In the genomic region with DNA sequence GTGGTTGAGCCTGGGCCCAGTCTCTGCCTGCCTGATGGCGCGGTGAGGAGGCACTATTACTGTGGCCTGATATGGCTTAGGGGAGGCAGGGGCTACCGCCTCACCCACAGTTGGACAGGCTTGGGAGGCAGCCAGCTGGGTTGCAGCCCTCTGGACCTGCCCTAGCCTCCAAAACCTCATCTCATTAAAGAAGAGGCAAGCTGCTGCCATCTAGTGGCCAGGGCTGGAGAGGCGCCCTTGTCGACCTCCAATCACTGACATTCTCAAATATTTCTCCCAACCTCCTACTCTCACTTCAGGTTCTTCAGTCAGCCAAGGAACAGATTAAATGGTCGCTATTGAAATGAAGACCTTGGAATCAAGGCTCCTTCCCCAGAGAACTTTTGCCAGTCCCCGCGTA, we compare ENCODE assay signal across 8 mouse cellular contexts. TPM values are rescaled to one million over a fixed set of nuclear protein-coding genes. Genes with fewer than 3 reads are reported as not detected.
DNase-seq lines count a peak whose midpoint lies in the region; ATAC-seq and TF ChIP-seq lines count a peak whose summit lies in the region.

No protein-coding gene starts in this region.

- H3K4me1 ChIP-seq in hindbrain, postnatal 0 days (ENCODE audit: insufficient read depth, low read length): peaks cover 21% of the 10 kb centered on the region

- no peaks in the 10 kb centered on the region for H3K36me3 ChIP-seq in hindbrain, postnatal 0 days (ENCODE audit: insufficient read depth, low read length)

- no peak overlapping the region for H3K4me2 ChIP-seq in hindbrain, postnatal 0 days (ENCODE audit: low read depth, low read length)

- WGBS in hindbrain, postnatal 0 days: 10% methylated on average over 8 of the region's 8 CpGs

- no peaks in the 10 kb centered on the region for H3K9me3 ChIP-seq in hindbrain, postnatal 0 days (ENCODE audit: low read length)

- intact Hi-C loops in gastrocnemius, adult 2 months (cut with DNase I): loop anchor here (5.0 kb wide), 3 partner anchors 83 to 308 kb away; partner anchors contain the start of gene Snx11
- intact Hi-C loops in left cerebral cortex, postnatal 25 days (cut with DNase I): loop anchor here (2.0 to 5.0 kb wide), 4 partner anchors 36 to 308 kb away; partner anchors contain the start of gene Cbx1

- peak; percentile 43 for ATAC-seq in hindbrain, postnatal 0 days
- ATAC-seq in megakaryocyte-erythroid progenitor cell, adult 5-6 weeks (replicated peaks; ENCODE audit: low FRiP score, low TSS enrichment, poor library complexity, severe bottlenecking): peak; percentile 61

- peak overlapping the region; percentile 34; the same call in 1 of the 2 replicates for H3K4me3 ChIP-seq in gastrocnemius, adult 2 months
- H3K4me3 ChIP-seq in hindbrain, postnatal 0 days (ENCODE audit: low read length): no peak overlapping the region

- no peak overlapping the region for H3K9ac ChIP-seq in hindbrain, postnatal 0 days (replicated peaks; ENCODE audit: low read length)

- H3K27ac ChIP-seq in gastrocnemius, adult 2 months: peak overlapping the region; percentile 92
- H3K27ac ChIP-seq in hindbrain, postnatal 0 days: peak overlapping the region; percentile 34; the same call in 1 of the 2 replicates

- TF ChIP-seq CTCF in gastrocnemius, adult 2 months (IDR thresholded peaks at IDR 0.05): peak; percentile 93
- peak; percentile 94 for TF ChIP-seq CTCF in hindbrain, postnatal 0 days (IDR thresholded peaks at IDR 0.05; ENCODE audit: low read depth)

- no peaks in the 10 kb centered on the region for H3K27me3 ChIP-seq in hindbrain, postnatal 0 days (ENCODE audit: insufficient read depth, low read length)

- peak; percentile 78 to 91 for DNase-seq in adrenal gland, adult (ENCODE audit: inconsistent age in 2 of 2, low spot score in 1 of 2)
- DNase-seq in cerebellum, postnatal 14 days: peak; percentile 96 to 99
- peak; percentile 95 for DNase-seq in gastrocnemius, adult 2 months
- peak; percentile 92 for DNase-seq in hindbrain, postnatal 0 days (ENCODE audit: low spot score)
- DNase-seq in left cerebral cortex, postnatal 25 days (ENCODE audit: low spot score in 2 of 2): peak; percentile 58 to 74
- DNase-seq in right cerebral cortex, postnatal 4 days: peak; percentile 86
- DNase-seq in yolk sac, embryonic 10.5 days (ENCODE audit: low spot score): peak; percentile 65

RNA-seq across cellular contexts. Expression of gene Copz2, which starts 10.9 kb away (rescaled TPM):
- total RNA-seq in gastrocnemius, adult 2 months (2021): 10 to 100 TPM; 21.4 to 31.0 TPM
- 6.3 and 12.6 TPM in 2 replicates for total RNA-seq in hindbrain, postnatal 0 days (2014; rRNA removed)
- 26.4 and 28.1 TPM in 2 replicates for polyA plus RNA-seq in hindbrain, postnatal 0 days (2015; fragmentation: Nextera tagmentation; extraction: Ambion mirVana)
- 1 to 10 TPM; 3.8 to 6.0 TPM for total RNA-seq in left cerebral cortex, postnatal 25 days (2021)
- not detected in 2 replicates for total RNA-seq in megakaryocyte-erythroid progenitor cell, adult 5-6 weeks (2014; fragmentation: Nextera tagmentation)
- total RNA-seq in megakaryocyte-erythroid progenitor cell, adult 5-6 weeks (2017): 1.0 and 3.2 TPM in 2 replicates

RNA-seq across cellular contexts. Expression of gene Nfe2l1, which starts 30.8 kb away (rescaled TPM):
- total RNA-seq in gastrocnemius, adult 2 months (2021): 100 to 1,000 TPM; 395 to 484 TPM
- total RNA-seq in hindbrain, postnatal 0 days (2014; rRNA removed): 91.4 and 92.8 TPM in 2 replicates
- 67.2 and 69.0 TPM in 2 replicates for polyA plus RNA-seq in hindbrain, postnatal 0 days (2015; fragmentation: Nextera tagmentation; extraction: Ambion mirVana)
- total RNA-seq in left cerebral cortex, postnatal 25 days (2021): 100 to 1,000 TPM; 258 to 264 TPM
- total RNA-seq in megakaryocyte-erythroid progenitor cell, adult 5-6 weeks (2014; fragmentation: Nextera tagmentation): 22.2 and 53.3 TPM in 2 replicates
- 27.3 and 47.5 TPM in 2 replicates for total RNA-seq in megakaryocyte-erythroid progenitor cell, adult 5-6 weeks (2017)

RNA-seq across cellular contexts. Expression of gene Cdk5rap3, which starts 55.7 kb away (rescaled TPM):
- total RNA-seq in gastrocnemius, adult 2 months (2021): 10 to 100 TPM; 21.5 to 24.0 TPM
- total RNA-seq in hindbrain, postnatal 0 days (2014; rRNA removed): 44.9 and 56.5 TPM in 2 replicates
- polyA plus RNA-seq in hindbrain, postnatal 0 days (2015; fragmentation: Nextera tagmentation; extraction: Ambion mirVana): 77.1 and 87.8 TPM in 2 replicates
- 10 to 100 TPM; 28.1 to 32.3 TPM for total RNA-seq in left cerebral cortex, postnatal 25 days (2021)
- 31.9 and 56.8 TPM in 2 replicates for total RNA-seq in megakaryocyte-erythroid progenitor cell, adult 5-6 weeks (2014; fragmentation: Nextera tagmentation)
- total RNA-seq in megakaryocyte-erythroid progenitor cell, adult 5-6 weeks (2017): 18.3 and 54.6 TPM in 2 replicates
